Mouse (Mus musculus): Measurements from ENCODE around the gene Phldb2.

Phldb2 gene

GRCm38 (mm10) chr16:45953394-45953793 lies at the start of gene Phldb2:
Gene Phldb2, minus strand, starts transcription at chr16:45953598.
- DNase-seq (ENCODE audit: extremely low spot score, low read depth, low spot score): no peak

DNA sequence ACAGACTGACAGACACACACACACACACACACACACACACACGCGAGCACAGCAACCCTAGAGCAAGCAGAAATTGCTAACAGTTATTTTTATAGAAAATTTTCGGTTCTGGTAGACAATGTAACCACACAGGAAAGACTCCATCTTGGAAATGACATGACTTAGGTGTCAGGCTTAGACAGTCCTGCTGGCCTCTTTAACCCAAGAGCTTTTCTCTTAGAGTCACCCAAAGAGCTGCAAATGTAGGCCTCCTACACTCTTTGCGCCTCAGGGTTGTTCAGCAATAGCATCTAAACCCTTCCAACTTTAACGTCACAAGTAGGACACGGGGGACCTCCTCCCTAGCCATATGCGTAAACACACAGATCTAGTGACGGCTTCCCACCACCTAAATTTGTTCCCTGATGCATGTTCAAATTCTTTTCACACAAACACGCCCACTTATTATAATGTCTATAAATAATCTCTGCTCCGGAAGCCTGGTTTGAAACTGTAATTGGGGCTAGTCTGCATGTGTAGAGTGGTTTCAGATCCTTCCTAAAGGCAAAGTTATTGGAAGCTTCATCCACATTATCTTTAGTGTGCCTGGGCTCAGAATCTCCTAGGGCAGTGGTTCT lies 48.3 kb upstream of the Phldb2 start:
- no peak for DNase-seq (ENCODE audit: extremely low spot score, low read depth, low spot score)

DNA sequence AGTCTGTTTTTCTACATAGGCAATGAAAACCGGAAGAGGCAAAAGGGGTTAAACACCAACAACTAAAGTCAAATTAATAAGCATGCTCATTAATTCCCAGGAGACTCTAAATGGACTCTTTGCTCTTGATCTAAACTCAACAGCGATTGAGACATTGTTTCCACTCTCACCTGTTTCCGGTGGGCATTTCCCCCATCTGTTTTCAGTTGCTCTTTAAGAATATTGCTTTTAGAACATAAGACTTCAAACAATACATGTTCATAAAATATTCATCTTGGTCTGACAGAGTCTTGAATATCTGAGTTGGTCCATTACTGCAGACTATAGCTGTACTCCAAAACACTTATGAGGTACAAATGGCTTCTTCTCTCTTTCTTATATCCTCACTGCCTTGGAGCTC lies 47.6 kb upstream of the Phldb2 start:
- DNase-seq (ENCODE audit: extremely low spot score, low read depth, low spot score): no peak

- DNase-seq (ENCODE audit: extremely low spot score, low read depth, low spot score): no peak
Measured at GRCm38 (mm10) chr16:45999374-46000191, 46.2 kb upstream of the Phldb2 start.

- DNase-seq (ENCODE audit: extremely low spot score, low read depth, low spot score): no peak
Measured at GRCm38 (mm10) chr16:45998231-45998630, 44.8 kb upstream of the Phldb2 start.

DNA sequence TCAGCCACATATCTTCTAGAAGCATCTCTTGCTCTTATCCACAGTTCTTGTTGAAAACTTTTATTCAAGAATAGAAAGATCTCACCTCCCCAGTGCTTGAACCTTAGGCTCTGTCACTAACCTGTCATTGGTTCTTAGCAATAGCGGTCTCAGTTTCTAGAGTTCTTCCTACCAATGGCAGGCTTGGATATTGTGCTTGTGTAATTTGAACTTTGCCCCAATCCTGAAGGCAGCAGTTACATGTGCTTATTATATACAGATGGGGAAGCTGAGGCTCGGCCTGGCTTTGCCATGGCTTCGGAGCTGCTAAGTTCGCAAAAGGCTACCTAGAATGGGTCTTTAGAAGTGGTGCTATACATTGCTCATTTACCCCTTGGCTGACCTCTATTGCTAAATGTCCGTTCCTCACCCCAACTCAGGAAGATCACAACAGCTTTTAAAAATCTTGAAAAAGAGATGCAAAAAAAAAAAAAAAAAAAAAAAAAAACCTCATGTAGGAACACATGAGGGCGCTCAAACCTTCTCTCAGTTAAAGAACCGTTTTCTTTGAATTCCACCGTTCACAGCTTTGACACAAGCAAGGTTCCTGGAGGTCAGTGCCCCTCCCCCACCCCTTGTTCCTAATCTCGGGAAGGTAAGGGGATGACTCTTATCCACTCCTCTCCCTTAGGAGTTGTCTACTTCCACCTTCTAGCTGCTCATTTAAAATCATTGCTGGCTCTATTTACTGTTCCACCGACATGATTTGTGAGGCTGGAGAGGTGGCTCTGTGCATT lies 37.7 kb upstream of the Phldb2 start:
- DNase-seq (ENCODE audit: extremely low spot score, low read depth, low spot score): no peak

DNA sequence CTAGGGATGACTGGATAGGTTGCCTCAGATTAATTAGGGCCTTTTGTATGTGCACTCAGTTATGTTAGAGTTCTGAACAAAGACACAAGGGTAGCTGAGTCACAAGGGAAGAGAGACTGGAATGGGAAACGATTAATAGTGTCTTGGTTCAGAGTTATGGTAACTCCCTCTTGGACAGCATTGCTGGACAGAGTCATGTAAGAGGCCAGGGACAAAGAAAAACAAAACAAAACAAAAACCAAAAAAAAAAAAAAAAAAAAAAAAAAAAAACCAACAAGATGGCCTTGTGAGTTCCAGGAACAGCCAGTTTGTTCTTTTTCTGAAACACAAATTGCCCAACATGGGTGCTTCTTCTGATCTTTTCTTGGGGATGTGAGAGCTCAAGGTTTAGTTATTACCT lies 32.8 kb upstream of the Phldb2 start:
- DNase-seq (ENCODE audit: extremely low spot score, low read depth, low spot score): no peak

DNA sequence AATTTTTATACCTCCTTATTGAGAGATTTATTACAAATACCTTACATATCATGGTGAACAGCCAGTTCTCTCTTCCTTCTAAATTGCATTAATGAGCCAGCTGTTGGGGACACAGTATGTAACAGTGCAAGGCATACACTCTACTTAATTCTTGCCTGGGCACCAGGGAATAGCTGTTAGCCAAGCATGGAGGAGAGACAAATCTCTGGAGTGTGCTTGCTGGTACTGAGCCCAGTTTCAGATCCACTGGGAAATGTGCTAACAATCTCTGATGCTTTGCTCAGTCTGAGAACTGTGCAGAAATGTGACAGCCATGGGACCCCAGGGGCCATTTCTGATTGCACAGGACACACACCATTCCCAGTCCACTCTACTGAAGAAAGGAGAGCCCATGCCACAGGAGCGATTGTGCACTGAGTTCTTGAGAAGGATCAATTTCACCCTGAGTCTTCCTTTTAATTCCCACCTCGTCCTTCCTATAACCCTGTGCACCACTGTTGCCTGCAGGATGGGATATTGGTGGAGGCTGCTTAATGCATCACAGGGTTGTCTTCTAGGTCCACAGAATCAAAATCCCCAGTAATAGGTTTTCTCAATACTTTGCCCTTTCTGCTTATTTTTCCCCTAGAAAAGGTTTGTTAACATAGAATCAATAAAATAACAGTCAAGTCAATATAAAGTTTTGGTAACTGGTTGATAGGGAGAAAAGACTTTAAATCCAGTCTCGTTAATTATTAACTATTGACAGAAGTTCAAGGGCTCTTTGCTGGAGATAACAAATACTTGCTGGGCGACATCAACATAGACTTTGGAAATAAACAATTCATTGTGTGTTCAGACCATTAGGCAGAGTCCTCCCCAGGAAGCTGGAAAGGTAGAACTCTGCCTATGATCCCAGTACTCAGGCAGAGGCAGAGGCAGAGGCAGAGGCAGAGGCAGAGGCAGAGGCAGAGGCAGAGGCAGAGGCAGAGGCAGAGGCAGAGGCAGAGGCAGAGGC lies 31.5 kb upstream of the Phldb2 start:
- no peak for DNase-seq (ENCODE audit: extremely low spot score, low read depth, low spot score)

DNA sequence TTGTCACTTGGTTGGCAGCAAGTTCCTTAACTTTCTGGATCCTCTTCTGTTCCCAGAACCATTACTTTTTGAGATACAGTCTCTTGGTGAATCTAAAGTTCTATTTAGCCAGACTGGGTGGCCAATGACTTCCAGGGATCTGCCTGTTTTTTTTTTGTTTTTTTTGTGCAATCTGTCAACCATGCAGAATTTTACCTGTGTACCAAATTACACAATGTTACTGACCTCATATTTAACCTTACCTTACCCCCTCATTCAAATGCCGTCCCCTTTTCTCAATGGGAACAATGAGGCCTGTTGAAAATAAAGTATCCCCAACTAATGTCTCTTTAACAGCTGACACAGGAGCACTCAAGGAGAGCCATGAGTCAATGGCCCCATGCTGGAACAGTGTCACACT lies 22.9 kb upstream of the Phldb2 start:
- no peak for DNase-seq (ENCODE audit: extremely low spot score, low read depth, low spot score)

GRCm38 (mm10) chr16:45973959-45974686 lies 20.7 kb upstream of the Phldb2 start:
- no peak for DNase-seq (ENCODE audit: extremely low spot score, low read depth, low spot score)

GRCm38 (mm10) chr16:45970187-45970586 lies 16.8 kb upstream of the Phldb2 start:
- no peak for DNase-seq (ENCODE audit: extremely low spot score, low read depth, low spot score)

DNA sequence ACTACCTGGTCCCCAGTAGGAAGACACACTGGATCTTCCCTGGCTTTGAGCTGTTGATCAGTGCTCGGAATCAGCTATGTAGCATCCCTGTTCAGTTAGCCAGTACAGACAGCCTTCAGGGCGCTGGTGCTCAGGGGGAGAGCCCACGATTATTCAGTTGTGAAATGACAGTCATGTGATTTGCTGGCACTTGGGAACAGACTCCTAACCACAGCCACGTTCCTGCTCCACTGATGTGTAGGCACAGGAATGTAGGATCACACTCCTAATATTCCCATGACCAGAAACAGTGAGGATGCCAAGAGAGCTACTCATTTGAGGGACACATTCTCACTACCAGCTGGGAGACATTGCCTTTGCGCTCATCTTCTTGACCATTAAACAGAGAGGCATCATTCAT lies 15.3 kb upstream of the Phldb2 start:
- no peak for DNase-seq (ENCODE audit: extremely low spot score, low read depth, low spot score)

GRCm38 (mm10) chr16:45967471-45967870 lies 14.1 kb upstream of the Phldb2 start:
- DNase-seq (ENCODE audit: extremely low spot score, low read depth, low spot score): peak; percentile 58

DNA sequence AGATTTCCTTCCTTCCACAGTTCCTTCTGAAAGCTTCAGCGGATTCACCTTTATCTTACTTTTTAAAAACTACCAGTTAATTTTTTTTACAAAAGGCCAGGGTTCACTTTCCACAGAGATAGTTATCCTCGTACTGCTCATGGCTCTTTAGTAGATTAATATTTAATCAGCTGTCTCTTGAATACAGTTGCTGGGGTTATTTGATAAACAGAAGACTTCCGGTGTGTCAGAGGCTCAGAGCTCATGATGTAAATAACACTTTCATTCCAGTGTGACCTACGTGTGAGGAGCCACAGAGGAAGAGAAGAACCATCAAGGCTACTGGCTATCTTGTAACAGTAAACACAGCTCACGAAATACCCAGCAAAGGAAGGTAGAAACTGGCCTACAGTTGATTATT lies 13.2 kb upstream of the Phldb2 start:
- no peak for DNase-seq (ENCODE audit: extremely low spot score, low read depth, low spot score)

GRCm38 (mm10) chr16:45964777-45965176 lies 11.4 kb upstream of the Phldb2 start:
- no peak for DNase-seq (ENCODE audit: extremely low spot score, low read depth, low spot score)

DNA sequence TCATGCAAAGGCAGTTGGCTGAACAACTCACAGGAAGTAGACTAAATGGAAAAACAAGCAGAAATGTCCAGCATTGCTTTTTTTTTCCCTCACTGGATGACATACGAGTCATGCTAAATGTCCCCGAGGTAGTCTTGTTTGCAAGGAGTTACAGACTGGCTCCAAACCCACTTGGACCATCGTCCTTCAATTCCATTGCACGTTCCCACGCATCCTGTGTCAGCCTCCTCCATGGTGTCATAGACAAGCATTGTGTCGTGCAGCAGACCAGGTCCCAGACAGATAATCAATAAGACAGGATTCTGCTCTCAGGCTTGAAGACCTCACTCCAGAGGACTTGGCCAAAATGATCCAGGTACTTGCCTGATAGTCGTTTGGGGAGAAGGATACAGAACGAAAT lies 10.4 kb upstream of the Phldb2 start:
- no peak for DNase-seq (ENCODE audit: extremely low spot score, low read depth, low spot score)

DNA sequence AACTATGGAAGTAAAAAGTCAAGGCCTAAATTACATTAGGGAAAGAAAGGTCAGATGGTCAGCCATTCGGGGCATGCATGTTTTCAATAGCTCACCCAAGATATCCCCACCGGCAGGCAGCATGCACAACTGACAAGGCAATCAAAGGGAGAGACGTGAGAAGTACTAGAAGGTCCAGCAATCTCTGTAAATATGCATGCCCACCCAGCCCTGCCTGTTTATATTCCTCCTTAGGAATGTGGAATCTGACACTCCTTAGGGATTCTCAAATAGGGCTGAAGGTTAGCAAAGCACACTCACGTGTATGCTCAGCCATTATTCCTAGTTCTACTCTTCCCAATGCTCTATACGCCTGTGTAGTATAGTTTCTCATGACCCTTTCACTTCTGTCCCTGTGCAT lies 9.7 kb upstream of the Phldb2 start:
- DNase-seq (ENCODE audit: extremely low spot score, low read depth, low spot score): no peak

DNA sequence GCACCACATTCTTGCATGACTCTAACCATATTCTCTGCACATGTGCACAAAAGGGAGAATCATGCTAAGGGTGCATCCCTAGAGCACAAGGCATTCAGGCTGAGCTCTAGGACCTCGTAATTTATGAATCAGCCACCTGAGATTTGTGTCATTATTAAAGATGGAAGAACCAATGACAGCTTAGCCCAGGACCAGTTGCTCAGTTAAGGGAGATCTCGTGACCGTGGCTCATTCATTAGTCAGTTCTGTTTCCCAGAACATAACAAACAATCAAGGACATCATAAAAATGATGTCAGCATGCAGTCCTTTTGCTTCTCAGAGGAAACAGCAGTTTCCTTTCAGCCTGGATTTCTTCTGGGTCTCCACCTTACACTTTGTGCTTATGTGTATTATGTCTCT lies 7.6 kb upstream of the Phldb2 start:
- no peak for DNase-seq (ENCODE audit: extremely low spot score, low read depth, low spot score)

GRCm38 (mm10) chr16:45956390-45956950 lies 3.1 kb upstream of the Phldb2 start:
- DNase-seq (ENCODE audit: extremely low spot score, low read depth, low spot score): no peak

- DNase-seq (ENCODE audit: extremely low spot score, low read depth, low spot score): no peak
Measured at GRCm38 (mm10) chr16:45952501-45952900, 897 bp downstream of the Phldb2 start.
